Mouse (Mus musculus) kidney, embryonic 15.5 days (tissue): ENCODE data around the gene Dnajb3. TPM values are rescaled to one million over a fixed set of nuclear protein-coding genes. Genes with fewer than 3 reads are reported as not detected.
"Not testable (repeated sequence)": the region's sequence is repeated elsewhere in the genome, so short reads cannot be mapped to it uniquely, and the experiment has no call there.

Source experiments
- ATAC-seq: fragments of 200-750 bp; cut with Nextera tagmentation; replicated peaks from 2 replicates; pipeline ENCODE4 v1.8.0; 2017; ENCODE audit warnings: moderate TSS enrichment; ENCODE audit not compliant: low FRiP score
- H3K27ac ChIP-seq: fragments of 300-500 bp; sonication (generic); 2 replicates; pipeline ENCODE4 v1.5.1; 2015; ENCODE audit warnings: mild to moderate bottlenecking, inconsistent platforms
- H3K27me3 ChIP-seq: fragments of 300-500 bp; sonication (generic); 2 replicates; pipeline ENCODE4 v1.6.1; 2015; ENCODE audit warnings: inconsistent platforms
- H3K36me3 ChIP-seq: fragments of 300-500 bp; sonication (generic); 2 replicates; pipeline ENCODE4 v1.6.1; 2015; ENCODE audit warnings: inconsistent platforms
- H3K4me1 ChIP-seq: fragments of 300-500 bp; sonication (generic); 2 replicates; pipeline ENCODE4 v1.6.1; 2015; ENCODE audit warnings: inconsistent platforms
- H3K4me2 ChIP-seq: fragments of 300-500 bp; sonication (generic); 2 replicates; pipeline ENCODE4 v1.6.1; 2015; ENCODE audit warnings: moderate library complexity, mild to moderate bottlenecking, inconsistent platforms
- H3K4me3 ChIP-seq: fragments of 300-500 bp; sonication (generic); replicated peaks from 2 replicates; pipeline ENCODE4 v1.5.1; 2015; ENCODE audit warnings: mild to moderate bottlenecking, inconsistent platforms
- H3K9ac ChIP-seq: fragments of 300-500 bp; sonication (generic); 2 replicates; pipeline ENCODE4 v1.6.1; 2015; ENCODE audit warnings: mild to moderate bottlenecking, inconsistent platforms
- H3K9me3 ChIP-seq: fragments of 300-500 bp; sonication (generic); replicated peaks from 2 replicates; pipeline ENCODE4 v1.6.1; 2016; ENCODE audit warnings: inconsistent platforms
- WGBS: fragments of 180-500 bp; shearing (Covaris S2); methylation state at CpG from one replicate; pipeline ENCODE4 v1.1.7; 2015; ENCODE audit warnings: mixed read lengths; 5-methylcytosine and 5-hydroxymethylcytosine counted together
- polyA plus RNA-seq: library from polyadenylated mRNA; unstranded; fragments of >200 nt; fragmentation: Nextera tagmentation; extraction: Ambion mirVana; gene quantifications from 2 replicates; pipeline ENCODE4 v1.2.1, GENCODE M21; 2015

The Dnajb3 gene
- polyA plus RNA-seq, 1 experiment from 2014 or later, result 10.7 TPM

GRCm38 (mm10) chr1:88211812-88212211 is 6.2 kb upstream of the Dnajb3 start, which contains the start of gene Ugt1a1:
TSS of gene Ugt1a1 (plus strand) at chr1:88211959.
- ATAC-seq, result peak; percentile 34; the same call in 1 of the 2 replicates
- no peaks in the 10 kb centered on the region for H3K4me1 ChIP-seq
- H3K27ac ChIP-seq, result no peak within 1 kb of the TSS
- peaks cover 50% of the 10 kb centered on the region for H3K9me3 ChIP-seq
- 69% methylated on average over 8 of the region's 8 CpGs for WGBS
- no peak within 1 kb of the TSS for H3K4me2 ChIP-seq
- no peaks in the 10 kb centered on the region for H3K27me3 ChIP-seq
- no peaks in the 10 kb centered on the region for H3K36me3 ChIP-seq
- no peak within 1 kb of the TSS for H3K9ac ChIP-seq
- H3K4me3 ChIP-seq, result no peak within 1 kb of the TSS

GRCm38 (mm10) chr1:88206843-88207479 is 1.4 kb upstream of the Dnajb3 start:
- Histone ChIP-seq H3K27me3 (no peaks in the 10 kb centered on the region), H3K4me2 (no peak overlapping the region), H3K4me3 (no peak overlapping the region), H3K9me3 (peaks cover 7% of the 10 kb centered on the region), H3K4me1 (peaks cover 12% of the 10 kb centered on the region; the same call in 1 of the 2 replicates), H3K36me3 (no peaks in the 10 kb centered on the region), H3K9ac (no peak overlapping the region), H3K27ac (no peak overlapping the region)
- WGBS, result 90% methylated on average over 2 of the region's 2 CpGs
- ATAC-seq, result no peak

- Histone ChIP-seq H3K36me3 (no peaks in the 10 kb centered on the region), H3K27ac (peak within 1 kb of the TSS; percentile 76), H3K4me2 (no peak within 1 kb of the TSS), H3K27me3 (no peaks in the 10 kb centered on the region), H3K4me1 (peaks cover 9% of the 10 kb centered on the region; the same call in 1 of the 2 replicates), H3K9ac (no peak within 1 kb of the TSS), H3K4me3 (no peak within 1 kb of the TSS), H3K9me3 (no peaks in the 10 kb centered on the region)
- WGBS, result 66% methylated on average over 7 of the region's 7 CpGs
- ATAC-seq, result peak; percentile 64; the same call in 1 of the 2 replicates
Measured at GRCm38 (mm10) chr1:88200456-88200855, 5.1 kb downstream of the Dnajb3 start, which contains the start of gene Ugt1a2. TSS of gene Ugt1a2 (plus strand) at chr1:88200601.

- Histone ChIP-seq H3K4me3 (no peak overlapping the region), H3K9me3 (no peaks in the 10 kb centered on the region), H3K27me3 (no peaks in the 10 kb centered on the region), H3K9ac (no peak overlapping the region), H3K36me3 (no peaks in the 10 kb centered on the region), H3K4me2 (no peak overlapping the region), H3K27ac (peak overlapping the region; percentile 76), H3K4me1 (peaks cover 5% of the 10 kb centered on the region; the same call in 1 of the 2 replicates)
- WGBS, result 58% methylated on average over 2 of the region's 2 CpGs
- ATAC-seq, result peak; percentile 40; the same call in 1 of the 2 replicates
Measured at GRCm38 (mm10) chr1:88199996-88200395, 5.6 kb downstream of the Dnajb3 start.

- Histone ChIP-seq H3K9me3 (no peaks in the 10 kb centered on the region), H3K27me3 (no peaks in the 10 kb centered on the region), H3K27ac (no peak overlapping the region), H3K36me3 (no peaks in the 10 kb centered on the region), H3K4me3 (no peak overlapping the region), H3K4me2 (no peak overlapping the region), H3K9ac (no peak overlapping the region), H3K4me1 (peaks cover 3% of the 10 kb centered on the region; the same call in 1 of the 2 replicates)
- 61% methylated on average over 3 of the region's 3 CpGs for WGBS
- ATAC-seq, result no peak
Measured at GRCm38 (mm10) chr1:88197443-88197842, 8.1 kb downstream of the Dnajb3 start.

- Histone ChIP-seq H3K4me2 (no peak overlapping the region), H3K4me1 (peaks cover 3% of the 10 kb centered on the region; the same call in 1 of the 2 replicates), H3K9ac (no peak overlapping the region), H3K27me3 (no peaks in the 10 kb centered on the region), H3K9me3 (no peaks in the 10 kb centered on the region), H3K27ac (no peak overlapping the region), H3K36me3 (no peaks in the 10 kb centered on the region), H3K4me3 (no peak overlapping the region)
- ATAC-seq, result peak; percentile 60; the same call in 1 of the 2 replicates
- 54% methylated on average over 1 of the region's 1 CpGs for WGBS
Measured at GRCm38 (mm10) chr1:88195687-88196086, 9.9 kb downstream of the Dnajb3 start.

- ATAC-seq, result no peak
- Histone ChIP-seq H3K27me3 (no peaks in the 10 kb centered on the region), H3K9me3 (no peaks in the 10 kb centered on the region), H3K4me3 (no peak overlapping the region), H3K36me3 (no peaks in the 10 kb centered on the region), H3K4me1 (no peaks in the 10 kb centered on the region), H3K4me2 (no peak overlapping the region), H3K9ac (no peak overlapping the region), H3K27ac (no peak overlapping the region)
- WGBS, result 76% methylated on average over 3 of the region's 3 CpGs
Measured at GRCm38 (mm10) chr1:88192136-88192535, 13.4 kb downstream of the Dnajb3 start.

GRCm38 (mm10) chr1:88186325-88186935 is 19.2 kb downstream of the Dnajb3 start:
- no peaks in the 10 kb centered on the region for H3K9me3 ChIP-seq
- no peak overlapping the region for H3K9ac ChIP-seq
- no peaks in the 10 kb centered on the region for H3K27me3 ChIP-seq
- WGBS, result 89% methylated on average over 5 of the region's 5 CpGs
- no peak overlapping the region for H3K4me2 ChIP-seq
- ATAC-seq, result no peak
- H3K27ac ChIP-seq, result no peak overlapping the region
- H3K4me1 ChIP-seq, result no peaks in the 10 kb centered on the region
- H3K36me3 ChIP-seq, result no peaks in the 10 kb centered on the region
- H3K4me3 ChIP-seq, result no peak overlapping the region

GRCm38 (mm10) chr1:88179657-88180056 is 25.9 kb downstream of the Dnajb3 start:
- Histone ChIP-seq H3K4me2 (no peak overlapping the region), H3K27me3 (no peaks in the 10 kb centered on the region), H3K9me3 (peaks cover 21% of the 10 kb centered on the region), H3K36me3 (peaks cover 4% of the 10 kb centered on the region; the same call in 1 of the 2 replicates), H3K9ac (no peak overlapping the region), H3K4me3 (no peak overlapping the region), H3K27ac (no peak overlapping the region), H3K4me1 (no peaks in the 10 kb centered on the region)
- 96% methylated on average over 1 of the region's 1 CpGs for WGBS
- no peak for ATAC-seq

GRCm38 (mm10) chr1:88172190-88172589 is 33.4 kb downstream of the Dnajb3 start:
- not testable (repeated sequence) for H3K9ac ChIP-seq, H3K4me1 ChIP-seq, H3K27ac ChIP-seq, H3K4me2 ChIP-seq, H3K4me3 ChIP-seq, ATAC-seq, H3K36me3 ChIP-seq, H3K27me3 ChIP-seq
- peaks cover 13% of the 10 kb centered on the region for H3K9me3 ChIP-seq
- 72% methylated on average over 7 of the region's 7 CpGs for WGBS

- Histone ChIP-seq H3K9me3 (no peaks in the 10 kb centered on the region), H3K27ac (no peak within 1 kb of the TSS), H3K4me3 (no peak within 1 kb of the TSS), H3K36me3 (no peaks in the 10 kb centered on the region), H3K27me3 (no peaks in the 10 kb centered on the region), H3K4me2 (no peak within 1 kb of the TSS), H3K4me1 (no peaks in the 10 kb centered on the region), H3K9ac (no peak within 1 kb of the TSS)
- 81% methylated on average over 5 of the region's 5 CpGs for WGBS
- ATAC-seq, result no peak
Measured at GRCm38 (mm10) chr1:88165711-88166110, 39.9 kb downstream of the Dnajb3 start, which contains the start of gene Ugt1a5. TSS of gene Ugt1a5 (plus strand) at chr1:88166012.

GRCm38 (mm10) chr1:88158430-88158829 is 47.2 kb downstream of the Dnajb3 start:
- Histone ChIP-seq H3K9ac (no peak overlapping the region), H3K4me1 (no peaks in the 10 kb centered on the region), H3K4me2 (no peak overlapping the region), H3K9me3 (no peaks in the 10 kb centered on the region), H3K27ac (no peak overlapping the region), H3K36me3 (no peaks in the 10 kb centered on the region), H3K4me3 (no peak overlapping the region), H3K27me3 (no peaks in the 10 kb centered on the region)
- ATAC-seq, result no peak
- WGBS, result 78% methylated on average over 2 of the region's 2 CpGs
